Mouse (Mus musculus) large intestine, adult 2 months (tissue): ENCODE results near the gene Fam83c. TPM values are rescaled to one million over a fixed set of nuclear protein-coding genes. Genes with fewer than 3 reads are reported as not detected.

Experiments used
- DNase-seq: peaks from one replicate; pipeline ENCODE4 v3.0.0-alpha.2; 2012; ENCODE audit warnings: low read depth, low spot score
- WGBS: fragments of 180-500 bp; shearing (Covaris S2); methylation state at CpG from one replicate; pipeline ENCODE4 v1.1.7; 2018; 5-methylcytosine and 5-hydroxymethylcytosine counted together
- polyA plus RNA-seq: library from polyadenylated mRNA; depleted of rRNA; stranded (reverse); fragments of >200 nt; gene quantifications from 2 replicates; pipeline ENCODE4 v1.2.3, GENCODE M21; 2012; rRNA removed

Fam83c gene
- polyA plus RNA-seq, 1 experiment = 0.97 TPM

GRCm38 (mm10) chr2:155805231-155805924 lies 29.3 kb downstream of the Fam83c start:
- DNase-seq = no peak
- WGBS = 26% methylated on average over 6 of the region's 6 CpGs

DNA sequence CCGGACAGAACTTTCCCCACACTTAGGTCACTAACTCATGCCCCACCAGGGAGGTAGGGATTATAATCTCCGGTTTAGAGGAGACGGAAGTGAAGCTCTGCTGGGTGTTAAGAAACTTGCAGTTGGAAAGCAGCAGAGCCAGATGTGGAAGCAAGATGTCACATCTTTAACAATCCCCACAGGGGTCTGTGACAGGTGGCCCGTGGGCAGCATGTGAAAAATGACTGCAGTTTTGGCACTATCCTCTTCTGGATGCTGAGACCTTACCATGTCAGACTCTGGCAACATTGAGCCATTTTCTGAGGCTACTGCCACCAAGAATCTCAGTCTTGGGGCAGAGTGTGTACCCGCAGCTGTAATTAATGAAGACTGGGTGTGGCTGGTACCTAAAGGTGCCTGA lies 30.6 kb downstream of the Fam83c start:
- 66% methylated on average over 5 of the region's 5 CpGs for WGBS
- no peak for DNase-seq

DNA sequence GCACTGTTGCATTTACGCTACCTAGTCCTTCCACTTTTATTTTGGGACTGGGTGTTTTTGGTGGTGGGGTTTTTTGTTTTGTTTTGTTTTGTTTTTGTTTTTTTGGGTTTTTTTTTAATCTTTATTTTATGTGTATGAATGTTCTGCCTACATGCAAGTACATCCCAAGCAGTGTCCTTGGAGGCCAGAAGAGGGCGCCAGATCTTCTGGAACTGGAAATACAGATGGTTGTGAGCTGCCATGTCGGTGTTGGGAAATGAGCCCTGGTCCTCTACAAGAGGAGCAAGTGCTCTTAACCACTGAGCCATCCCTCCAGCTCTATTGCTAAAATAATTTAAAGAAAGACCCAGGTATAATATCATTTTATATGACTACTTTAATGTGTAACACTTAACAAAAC lies 31.9 kb downstream of the Fam83c start:
- DNase-seq = no peak
- whole genome bisulfite sequencing = 53% methylated on average over 3 of the region's 3 CpGs

DNA sequence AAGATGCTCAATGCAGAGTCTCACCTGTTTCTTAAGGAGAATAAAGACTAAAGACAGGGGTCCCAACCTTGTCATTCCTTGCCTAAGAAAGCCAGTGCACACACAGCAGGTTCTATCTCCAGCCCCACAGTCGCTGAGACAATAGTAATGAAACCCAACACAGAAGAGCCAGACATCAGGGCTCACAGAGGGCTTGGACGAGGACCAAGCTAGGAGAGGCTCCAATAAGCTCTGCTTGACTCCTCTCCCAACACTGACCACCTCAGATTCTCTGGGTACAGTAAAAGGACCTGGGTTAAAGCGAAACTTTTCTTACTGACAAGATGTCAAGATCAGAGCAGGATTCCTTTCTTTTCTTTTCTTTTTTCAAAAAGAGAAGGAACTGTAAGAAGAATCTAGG lies 36.0 kb downstream of the Fam83c start:
- DNase-seq = no peak
- WGBS = 46% methylated on average over 3 of the region's 3 CpGs

GRCm38 (mm10) chr2:155794674-155795445 lies 39.8 kb downstream of the Fam83c start:
- DNase-seq = no peak
- 63% methylated on average over 12 of the region's 12 CpGs for WGBS

- no peak for DNase-seq
- 35% methylated on average over 12 of the region's 12 CpGs for WGBS
Measured at GRCm38 (mm10) chr2:155792899-155793298, 41.8 kb downstream of the Fam83c start.

DNA sequence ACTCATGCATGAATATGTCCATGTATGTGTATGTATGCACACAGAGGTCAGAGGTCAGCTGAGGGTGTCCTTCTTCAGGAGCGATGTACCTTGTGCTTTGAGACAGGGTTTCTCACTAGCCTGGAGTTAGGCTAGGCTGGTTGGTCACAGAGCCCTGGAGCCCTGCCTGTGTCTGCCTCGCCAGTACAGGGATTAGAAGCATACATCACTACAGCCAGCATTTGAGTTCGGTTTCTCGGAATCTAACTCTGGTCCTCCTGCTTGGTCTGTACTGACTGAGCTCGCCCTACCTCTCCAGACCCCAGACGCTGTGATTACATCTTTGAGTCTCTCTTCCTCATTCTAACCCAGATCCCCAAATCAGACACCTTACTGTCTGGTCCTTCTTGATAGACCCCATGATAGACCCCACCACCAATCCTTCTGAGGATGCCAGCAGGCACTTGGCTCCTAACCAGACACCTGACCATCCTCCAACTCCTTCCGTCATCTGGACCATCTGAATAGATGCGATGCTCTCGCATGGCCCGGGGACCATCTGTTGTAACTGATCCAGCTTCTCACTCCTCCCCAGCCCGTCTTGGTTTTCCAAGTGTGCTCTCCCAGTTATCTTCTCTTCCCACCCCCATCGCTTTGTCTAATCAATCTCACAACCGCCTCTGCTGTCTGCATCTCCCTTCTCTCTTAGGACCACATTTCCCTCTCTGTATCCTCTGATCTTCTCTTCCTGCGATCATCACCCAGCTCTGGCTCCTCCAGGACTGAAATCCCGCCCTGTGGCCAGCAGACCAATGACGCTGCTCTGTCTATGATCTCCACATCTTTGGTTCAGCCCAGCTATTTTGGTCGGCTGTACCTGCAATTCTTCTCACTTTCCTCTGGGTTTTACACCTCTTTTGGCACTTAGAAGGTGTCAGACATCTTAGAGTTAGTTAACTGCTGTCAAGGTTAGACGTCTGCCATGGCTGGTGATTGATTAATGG lies 46.4 kb downstream of the Fam83c start:
- DNase-seq = no peak
- WGBS = 68% methylated on average over 18 of the region's 18 CpGs

DNA sequence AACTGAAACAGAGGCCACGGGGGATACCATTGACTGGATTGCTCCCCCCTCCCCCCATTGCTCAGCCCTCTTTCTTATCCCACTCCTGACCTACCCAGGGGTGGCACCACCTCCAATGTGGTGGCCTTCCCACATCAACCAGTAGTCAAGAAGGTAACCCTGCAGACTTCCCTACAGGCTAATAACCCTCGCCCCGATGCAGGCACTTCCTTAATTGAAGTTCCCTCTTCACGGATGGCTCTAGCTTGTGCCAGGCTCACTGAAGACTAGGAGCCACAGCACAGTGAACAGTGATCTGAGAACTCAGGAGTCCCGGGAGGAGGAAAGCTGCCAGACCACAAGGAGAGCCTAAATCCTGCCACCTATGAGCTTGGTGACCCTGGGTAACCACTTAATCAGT lies 47.7 kb downstream of the Fam83c start:
- 50% methylated on average over 5 of the region's 5 CpGs for WGBS
- DNase-seq = no peak

DNA sequence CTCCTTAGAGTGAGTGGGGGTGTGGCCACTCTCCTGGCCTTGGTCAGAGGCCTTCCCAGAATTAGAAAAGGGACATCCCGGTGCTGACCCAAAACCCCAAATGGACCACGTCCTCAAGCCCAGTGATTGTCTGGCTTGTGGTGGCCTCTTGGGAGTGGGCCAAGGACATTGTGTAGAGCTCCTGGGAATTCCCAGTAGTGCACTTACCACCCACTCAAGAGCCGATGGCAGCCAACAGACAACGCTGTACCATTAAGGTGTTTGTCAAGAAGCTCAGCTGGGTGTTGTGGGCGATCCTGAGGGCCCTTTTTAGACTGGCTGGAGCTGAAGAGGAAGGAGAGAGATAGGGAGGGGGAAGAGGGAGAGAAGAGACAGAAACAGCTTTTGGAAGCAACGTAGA lies 50.1 kb downstream of the Fam83c start:
- 60% methylated on average over 6 of the region's 6 CpGs for WGBS
- no peak for DNase-seq

GRCm38 (mm10) chr2:155779506-155779905 lies 55.1 kb downstream of the Fam83c start:
- DNase-seq = no peak
- WGBS = 78% methylated on average over 3 of the region's 3 CpGs

DNA sequence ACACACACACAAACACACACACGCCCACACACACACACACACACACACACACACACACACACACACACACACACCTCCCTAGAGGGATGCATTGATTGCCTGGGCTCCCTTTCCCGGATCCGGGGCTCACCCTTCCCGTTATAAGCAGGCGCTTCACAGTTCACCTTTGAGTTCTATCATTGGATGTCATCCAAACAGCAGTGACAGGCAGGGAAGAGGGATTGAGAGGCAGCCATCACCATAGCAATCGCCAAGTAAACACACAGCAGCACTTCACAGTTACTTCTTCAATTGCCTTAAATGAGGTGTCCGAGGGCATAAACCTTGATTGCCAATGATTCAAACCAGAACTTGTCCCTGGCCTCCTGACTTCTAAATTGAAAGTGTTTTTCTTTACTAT lies 55.6 kb downstream of the Fam83c start:
- no peak for DNase-seq
- 7% methylated on average over 7 of the region's 7 CpGs for WGBS

DNA sequence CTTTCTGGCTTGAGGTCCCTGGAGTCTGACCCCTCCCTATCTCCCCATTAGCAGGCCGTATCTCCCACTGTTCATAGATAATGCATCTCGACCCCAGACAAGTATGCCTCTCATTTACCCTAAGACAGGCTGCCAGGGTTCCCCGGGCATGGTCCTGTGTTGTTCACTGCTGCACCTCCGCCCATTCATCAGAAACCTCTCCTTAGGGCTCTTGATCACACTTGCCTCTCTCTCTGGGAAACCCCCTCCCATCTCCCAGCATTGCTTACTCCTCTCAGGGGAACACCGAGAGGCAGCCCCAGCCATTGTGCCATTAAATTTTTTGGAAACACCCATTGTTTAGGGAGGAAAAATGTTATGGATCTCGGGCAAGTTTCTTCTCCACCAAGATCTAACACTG lies 56.6 kb downstream of the Fam83c start:
- WGBS = 67% methylated on average over 6 of the region's 6 CpGs
- DNase-seq = no peak

DNA sequence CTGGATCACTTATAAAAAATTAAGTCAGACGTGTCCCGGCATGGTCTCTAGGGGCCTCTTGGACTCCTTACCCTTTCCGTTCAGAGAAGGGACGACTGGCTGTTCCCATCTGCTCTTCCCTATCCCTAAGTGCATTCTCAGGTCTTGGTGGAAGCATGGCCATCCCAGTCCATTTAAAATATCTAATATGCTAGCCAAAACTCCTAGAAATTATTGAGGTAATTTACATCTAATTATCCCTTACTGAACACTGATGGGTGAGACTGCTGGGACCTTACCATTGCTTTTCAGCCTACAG lies 57.0 kb downstream of the Fam83c start:
- no peak for DNase-seq
- 75% methylated on average over 4 of the region's 4 CpGs for WGBS

Other genes starting within 250 kb of the Fam83c start
- gene Gss, start 242.0 kb downstream of the Fam83c start, polyA plus RNA-seq = 76.2 and 123 TPM in 2 replicates
- 0.11 and 0.12 TPM in 2 replicates for gene Myh7b, start 223.6 kb downstream of the Fam83c start, polyA plus RNA-seq
- gene Trpc4ap, start 142.5 kb downstream of the Fam83c start, polyA plus RNA-seq = 96.4 and 119 TPM in 2 replicates
- 67.4 and 77.2 TPM in 2 replicates for gene Edem2, start 105.4 kb downstream of the Fam83c start, polyA plus RNA-seq
- gene Gm17581, start 99.0 kb downstream of the Fam83c start, polyA plus RNA-seq = not detected in 2 replicates
- gene Procr, start 83.7 kb downstream of the Fam83c start, polyA plus RNA-seq = 7.9 and 10.1 TPM in 2 replicates
- gene Mmp24, start 59.5 kb downstream of the Fam83c start, polyA plus RNA-seq = 0.33 and 1.7 TPM in 2 replicates
- gene BC029722, start 15.4 kb downstream of the Fam83c start, polyA plus RNA-seq = 19.0 and 22.9 TPM in 2 replicates
- gene Eif6, start 7.9 kb downstream of the Fam83c start, polyA plus RNA-seq = 288 and 346 TPM in 2 replicates
- 26.7 and 31.3 TPM in 2 replicates for gene Uqcc1, start 95.5 kb upstream of the Fam83c start, polyA plus RNA-seq
- gene Gm15557, start 105.9 kb upstream of the Fam83c start, polyA plus RNA-seq = not detected in 2 replicates
- gene Gdf5, start 110.5 kb upstream of the Fam83c start, polyA plus RNA-seq = 0.10 and 0.15 TPM in 2 replicates
- gene Cep250, start 121.6 kb upstream of the Fam83c start, polyA plus RNA-seq = 4.7 and 8.2 TPM in 2 replicates
- gene 6430550D23Rik, start 173.1 kb upstream of the Fam83c start, polyA plus RNA-seq = 1.4 and 1.8 TPM in 2 replicates
- 291 and 343 TPM in 2 replicates for gene Ergic3, start 173.2 kb upstream of the Fam83c start, polyA plus RNA-seq
- gene Fer1l4, start 218.1 kb upstream of the Fam83c start, polyA plus RNA-seq = 0.06 and 0.45 TPM in 2 replicates
- gene Spag4, start 230.3 kb upstream of the Fam83c start, polyA plus RNA-seq = 0.47 and 0.86 TPM in 2 replicates